Mouse (Mus musculus): ENCODE measurements around the gene Fbxo28.
"Not testable (repeated sequence)": the region's sequence is repeated elsewhere in the genome, so short reads cannot be mapped to it uniquely, and the experiment has no call there.

Gene Fbxo28

GRCm38 (mm10) chr1:182341993-182342392 is 564 bp upstream of the Fbxo28 start:
- no peak for DNase-seq (ENCODE audit: low spot score)

GRCm38 (mm10) chr1:182340281-182340680 is 1.1 kb downstream of the Fbxo28 start:
- DNase-seq (ENCODE audit: low spot score) = no peak

- DNase-seq (ENCODE audit: low spot score) = no peak
These were observed 2.4 kb downstream of the Fbxo28 start for GRCm38 (mm10) chr1:182338961-182339565.

- DNase-seq (ENCODE audit: low spot score) = no peak
These were observed 7.5 kb downstream of the Fbxo28 start for GRCm38 (mm10) chr1:182333766-182334437.

- no peak for DNase-seq (ENCODE audit: low spot score)
These were observed 9.1 kb downstream of the Fbxo28 start for GRCm38 (mm10) chr1:182332090-182333034.

GRCm38 (mm10) chr1:182325919-182326318 is 15.5 kb downstream of the Fbxo28 start:
- DNase-seq (ENCODE audit: low spot score) = no peak

GRCm38 (mm10) chr1:182324552-182324951 is 16.9 kb downstream of the Fbxo28 start:
- no peak for DNase-seq (ENCODE audit: low spot score)

- no peak for DNase-seq (ENCODE audit: low spot score)
These were observed 18.3 kb downstream of the Fbxo28 start for GRCm38 (mm10) chr1:182323139-182323538.

GRCm38 (mm10) chr1:182314201-182314600 is 27.2 kb downstream of the Fbxo28 start:
- DNase-seq (ENCODE audit: low spot score) = no peak

- no peak for DNase-seq (ENCODE audit: low spot score)
These were observed 28.2 kb downstream of the Fbxo28 start for GRCm38 (mm10) chr1:182313181-182313580.

- DNase-seq (ENCODE audit: low spot score) = no peak
These were observed 30.1 kb downstream of the Fbxo28 start for GRCm38 (mm10) chr1:182311376-182311775.

GRCm38 (mm10) chr1:182310316-182310715 is 31.1 kb downstream of the Fbxo28 start:
- no peak for DNase-seq (ENCODE audit: low spot score)

GRCm38 (mm10) chr1:182309403-182309802 is 32.0 kb downstream of the Fbxo28 start:
- no peak for DNase-seq (ENCODE audit: low spot score)

GRCm38 (mm10) chr1:182302916-182303315 is 38.5 kb downstream of the Fbxo28 start:
- DNase-seq (ENCODE audit: low spot score) = no peak

- DNase-seq (ENCODE audit: low spot score) = no peak
These were observed 39.1 kb downstream of the Fbxo28 start for GRCm38 (mm10) chr1:182302176-182302870.

GRCm38 (mm10) chr1:182297821-182298220 is 43.6 kb downstream of the Fbxo28 start:
- no peak for DNase-seq (ENCODE audit: low spot score)

GRCm38 (mm10) chr1:182297246-182297645 is 44.2 kb downstream of the Fbxo28 start:
- DNase-seq (ENCODE audit: low spot score) = no peak

GRCm38 (mm10) chr1:182296816-182297215 is 44.6 kb downstream of the Fbxo28 start:
- DNase-seq (ENCODE audit: low spot score) = no peak

- DNase-seq (ENCODE audit: low spot score) = no peak
These were observed 45.3 kb downstream of the Fbxo28 start for GRCm38 (mm10) chr1:182296141-182296540.

GRCm38 (mm10) chr1:182292291-182292690 is 49.1 kb downstream of the Fbxo28 start:
- DNase-seq (ENCODE audit: low spot score) = no peak

GRCm38 (mm10) chr1:182290741-182291140 is 50.7 kb downstream of the Fbxo28 start:
- DNase-seq (ENCODE audit: low spot score) = not testable (repeated sequence)

GRCm38 (mm10) chr1:182289781-182290180 is 51.6 kb downstream of the Fbxo28 start:
- DNase-seq (ENCODE audit: low spot score) = no peak

Measured in ovary, postnatal 36 days (tissue).